Mouse (Mus musculus): ENCODE data around the gene Dot1l. TPM values are rescaled to one million over a fixed set of nuclear protein-coding genes. Genes with fewer than 3 reads are reported as not detected.
"Not testable (repeated sequence)": the region's sequence is repeated elsewhere in the genome, so short reads cannot be mapped to it uniquely, and the experiment has no call there.

Gene Dot1l
- polyA plus RNA-seq, 1 experiment from 2014 or later: 29.2 TPM

DNA sequence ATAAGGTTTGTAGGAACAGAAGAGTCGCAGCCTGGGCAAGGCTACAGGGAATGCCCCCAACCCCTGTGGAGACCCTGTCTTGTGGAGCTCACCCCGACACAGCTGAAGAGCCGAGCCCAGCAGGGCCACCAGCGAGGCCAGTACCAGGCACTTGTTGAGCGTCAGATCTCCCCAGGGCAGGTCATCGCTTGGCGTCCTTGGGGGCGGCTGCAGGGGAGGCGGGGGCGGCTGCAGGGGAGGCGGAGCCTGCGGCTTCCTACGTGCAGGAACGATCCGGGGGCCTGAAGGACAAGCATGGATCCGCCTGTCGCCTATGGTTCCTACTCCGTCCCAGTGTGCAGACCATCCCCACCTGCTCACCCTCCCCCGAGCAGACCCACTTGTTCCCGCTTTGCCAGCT lies 55.1 kb downstream of the Dot1l start:
- no peak overlapping the region for H3K27ac ChIP-seq (ENCODE audit: low read depth, low read length)
- ATAC-seq (ENCODE audit: low FRiP score, low TSS enrichment): no peak
- H3K27me3 ChIP-seq (ENCODE audit: control insufficient read depth, insufficient read depth, low read length): peaks cover 14% of the 10 kb centered on the region
- H3K4me3 ChIP-seq (ENCODE audit: low read length): peak overlapping the region; percentile 2; the same call in 1 of the 2 replicates
- H3K4me2 ChIP-seq (replicated peaks; ENCODE audit: low read depth, low read length): peak overlapping the region; percentile 33
- H3K4me1 ChIP-seq (ENCODE audit: control insufficient read depth, insufficient read depth, low read length): peaks cover 42% of the 10 kb centered on the region
- no peaks in the 10 kb centered on the region for H3K9me3 ChIP-seq (ENCODE audit: control insufficient read depth, low read length)
- no peaks in the 10 kb centered on the region; the same call in 1 of the 2 replicates for H3K36me3 ChIP-seq (ENCODE audit: control insufficient read depth, insufficient read depth, low read length)
- WGBS: 3% methylated on average over 20 of the region's 20 CpGs
- H3K9ac ChIP-seq (ENCODE audit: low read depth, low read length): peak overlapping the region; percentile 40; the same call in 1 of the 2 replicates

GRCm38 (mm10) chr10:80812391-80813041 lies 57.5 kb downstream of the Dot1l start:
- ATAC-seq (ENCODE audit: low FRiP score, low TSS enrichment): no peak
- 27% methylated on average over 5 of the region's 5 CpGs for WGBS

GRCm38 (mm10) chr10:80813366-80813765 lies 58.4 kb downstream of the Dot1l start, which contains the start of gene Jsrp1:
Gene Jsrp1 (minus strand): TSS chr10:80813498.
- no peak for ATAC-seq (ENCODE audit: low FRiP score, low TSS enrichment)
- WGBS: 74% methylated on average over 4 of the region's 4 CpGs

More at GRCm38 (mm10) chr10:80812391-80813041, 57.5 kb downstream of the Dot1l start:
- H3K9me3 ChIP-seq (ENCODE audit: control insufficient read depth, low read length): no peaks in the 10 kb centered on the region
- peaks cover 7% of the 10 kb centered on the region; the same call in 1 of the 2 replicates for H3K27me3 ChIP-seq (ENCODE audit: control insufficient read depth, insufficient read depth, low read length)
- H3K4me2 ChIP-seq (replicated peaks; ENCODE audit: low read depth, low read length): no peak overlapping the region
- peaks cover 31% of the 10 kb centered on the region for H3K4me1 ChIP-seq (ENCODE audit: control insufficient read depth, insufficient read depth, low read length)
- H3K36me3 ChIP-seq (ENCODE audit: control insufficient read depth, insufficient read depth, low read length): no peaks in the 10 kb centered on the region
- H3K27ac ChIP-seq (ENCODE audit: low read depth, low read length): no peak overlapping the region
- no peak overlapping the region for H3K9ac ChIP-seq (ENCODE audit: low read depth, low read length)
- H3K4me3 ChIP-seq (ENCODE audit: low read length): no peak overlapping the region

DNA sequence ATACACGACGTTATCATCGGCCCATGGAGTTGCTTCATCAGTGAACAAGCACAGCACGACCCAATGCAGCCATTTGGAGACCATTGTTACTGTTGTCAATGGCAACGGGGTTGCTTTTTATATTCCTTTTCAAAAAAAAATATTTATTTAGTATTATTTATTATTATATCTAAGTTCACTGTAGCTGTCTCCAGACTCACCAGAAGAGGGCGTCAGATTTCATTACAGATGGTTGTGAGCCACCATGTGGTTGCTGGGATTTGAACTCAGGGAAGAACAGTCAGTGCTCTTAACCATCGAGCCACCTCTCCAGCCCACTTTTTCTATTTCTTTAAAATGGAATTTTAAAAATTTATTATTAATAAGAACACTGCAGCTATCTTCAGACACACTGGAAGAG lies 59.8 kb downstream of the Dot1l start:
- peaks cover 3% of the 10 kb centered on the region; the same call in 1 of the 2 replicates for H3K27me3 ChIP-seq (ENCODE audit: control insufficient read depth, insufficient read depth, low read length)
- 61% methylated on average over 7 of the region's 7 CpGs for WGBS

More at GRCm38 (mm10) chr10:80813366-80813765, 58.4 kb downstream of the Dot1l start, which contains the start of gene Jsrp1:
- H3K36me3 ChIP-seq (ENCODE audit: control insufficient read depth, insufficient read depth, low read length): no peaks in the 10 kb centered on the region
- H3K27ac ChIP-seq (ENCODE audit: low read depth, low read length): no peak within 1 kb of the TSS
- H3K4me1 ChIP-seq (ENCODE audit: control insufficient read depth, insufficient read depth, low read length): peaks cover 23% of the 10 kb centered on the region
- no peaks in the 10 kb centered on the region for H3K9me3 ChIP-seq (ENCODE audit: control insufficient read depth, low read length)
- no peak within 1 kb of the TSS for H3K4me3 ChIP-seq (ENCODE audit: low read length)
- no peak within 1 kb of the TSS for H3K4me2 ChIP-seq (replicated peaks; ENCODE audit: low read depth, low read length)
- peaks cover 7% of the 10 kb centered on the region; the same call in 1 of the 2 replicates for H3K27me3 ChIP-seq (ENCODE audit: control insufficient read depth, insufficient read depth, low read length)
- H3K9ac ChIP-seq (ENCODE audit: low read depth, low read length): no peak within 1 kb of the TSS

GRCm38 (mm10) chr10:80816303-80816702 lies 61.3 kb downstream of the Dot1l start:
- not testable (repeated sequence) for H3K27ac ChIP-seq (ENCODE audit: low read depth, low read length); H3K4me1 ChIP-seq (ENCODE audit: control insufficient read depth, insufficient read depth, low read length); H3K36me3 ChIP-seq (ENCODE audit: control insufficient read depth, insufficient read depth, low read length); H3K27me3 ChIP-seq (ENCODE audit: control insufficient read depth, insufficient read depth, low read length); H3K4me2 ChIP-seq (replicated peaks; ENCODE audit: low read depth, low read length); H3K9ac ChIP-seq (ENCODE audit: low read depth, low read length); H3K9me3 ChIP-seq (ENCODE audit: control insufficient read depth, low read length); H3K4me3 ChIP-seq (ENCODE audit: low read length); ATAC-seq (ENCODE audit: low FRiP score, low TSS enrichment)
- 90% methylated on average over 3 of the region's 3 CpGs for WGBS

More for the DNA sequence above, 59.8 kb downstream of the Dot1l start:
- Histone ChIP-seq H3K9ac (ENCODE audit: low read depth, low read length) (no peak overlapping the region), H3K9me3 (ENCODE audit: control insufficient read depth, low read length) (no peaks in the 10 kb centered on the region), H3K4me1 (ENCODE audit: control insufficient read depth, insufficient read depth, low read length) (peaks cover 10% of the 10 kb centered on the region; the same call in 1 of the 2 replicates), H3K36me3 (ENCODE audit: control insufficient read depth, insufficient read depth, low read length) (no peaks in the 10 kb centered on the region), H3K4me3 (ENCODE audit: low read length) (no peak overlapping the region), H3K4me2 (replicated peaks; ENCODE audit: low read depth, low read length) (no peak overlapping the region), H3K27ac (ENCODE audit: low read depth, low read length) (no peak overlapping the region)
- ATAC-seq (ENCODE audit: low FRiP score, low TSS enrichment): no peak

DNA sequence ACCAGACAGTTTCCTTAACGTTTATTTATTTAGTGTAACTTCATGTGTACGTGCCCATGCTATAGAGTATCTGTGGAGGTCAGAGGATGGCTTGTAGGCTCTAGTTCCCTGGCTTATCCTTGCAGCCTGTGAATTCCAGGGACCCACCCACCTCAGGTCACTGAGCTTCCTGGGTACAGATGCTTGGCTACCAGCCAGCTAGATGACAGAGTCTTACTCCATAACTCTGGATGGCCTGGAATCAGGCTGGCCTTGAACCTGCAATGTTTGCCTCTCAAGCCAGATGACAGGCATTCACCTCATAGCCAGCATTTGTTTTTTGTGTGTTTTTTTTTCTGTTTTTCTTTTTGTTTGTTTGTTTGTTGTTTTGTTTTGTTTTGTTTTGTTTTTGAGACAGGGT lies 62.2 kb downstream of the Dot1l start:
- WGBS: 51% methylated on average over 2 of the region's 2 CpGs

GRCm38 (mm10) chr10:80817955-80818354 lies 62.9 kb downstream of the Dot1l start:
- H3K27ac ChIP-seq (ENCODE audit: low read depth, low read length); H3K9me3 ChIP-seq (ENCODE audit: control insufficient read depth, low read length); H3K4me3 ChIP-seq (ENCODE audit: low read length); H3K27me3 ChIP-seq (ENCODE audit: control insufficient read depth, insufficient read depth, low read length); H3K4me1 ChIP-seq (ENCODE audit: control insufficient read depth, insufficient read depth, low read length); ATAC-seq (ENCODE audit: low FRiP score, low TSS enrichment); H3K9ac ChIP-seq (ENCODE audit: low read depth, low read length); H3K36me3 ChIP-seq (ENCODE audit: control insufficient read depth, insufficient read depth, low read length); H3K4me2 ChIP-seq (replicated peaks; ENCODE audit: low read depth, low read length): not testable (repeated sequence)
- WGBS: 77% methylated on average over 7 of the region's 7 CpGs

More for the DNA sequence above, 62.2 kb downstream of the Dot1l start:
- Histone ChIP-seq H3K9ac (ENCODE audit: low read depth, low read length) (no peak overlapping the region), H3K27me3 (ENCODE audit: control insufficient read depth, insufficient read depth, low read length) (no peaks in the 10 kb centered on the region), H3K4me3 (ENCODE audit: low read length) (no peak overlapping the region), H3K4me1 (ENCODE audit: control insufficient read depth, insufficient read depth, low read length) (0 out of 2 replicates have a peak, but pooled peaks cover 2% of the 10 kb centered on the region), H3K4me2 (replicated peaks; ENCODE audit: low read depth, low read length) (no peak overlapping the region), H3K9me3 (ENCODE audit: control insufficient read depth, low read length) (no peaks in the 10 kb centered on the region), H3K36me3 (ENCODE audit: control insufficient read depth, insufficient read depth, low read length) (no peaks in the 10 kb centered on the region), H3K27ac (ENCODE audit: low read depth, low read length) (no peak overlapping the region)
- no peak for ATAC-seq (ENCODE audit: low FRiP score, low TSS enrichment)

DNA sequence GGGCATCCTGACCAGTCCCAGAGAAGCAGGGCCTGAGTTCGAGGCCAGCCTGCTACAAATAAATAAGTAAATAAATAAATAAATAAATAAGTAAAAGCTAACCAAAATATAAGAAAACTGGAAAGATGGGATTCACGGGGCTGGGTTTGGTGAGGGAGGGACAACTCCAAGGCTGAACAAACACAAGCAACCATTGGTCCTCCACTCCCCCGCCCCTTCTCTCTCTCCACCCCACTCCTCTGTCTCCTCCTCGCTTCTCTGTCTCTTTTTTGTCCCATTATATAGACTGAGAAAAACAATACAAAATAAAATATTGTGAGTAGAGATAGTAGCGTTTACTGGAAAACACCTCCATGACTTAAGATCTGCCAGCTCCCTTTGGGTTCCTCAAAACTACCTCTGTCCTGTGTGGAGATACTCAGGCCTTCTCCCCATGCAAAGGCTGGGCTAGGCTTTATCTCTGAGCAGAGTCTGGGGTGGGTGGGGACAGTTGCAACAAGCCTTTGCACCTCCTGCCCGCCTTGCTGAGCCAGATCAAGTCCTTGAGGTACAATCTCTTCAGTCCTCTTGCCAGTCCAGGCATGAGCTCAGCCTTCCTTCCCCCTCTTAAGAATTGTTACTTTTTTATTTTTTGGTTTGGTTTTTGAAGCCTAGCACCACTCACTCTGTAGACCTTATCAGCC lies 63.7 kb downstream of the Dot1l start:
- no peaks in the 10 kb centered on the region for H3K27me3 ChIP-seq (ENCODE audit: control insufficient read depth, insufficient read depth, low read length)
- no peak overlapping the region for H3K9ac ChIP-seq (ENCODE audit: low read depth, low read length)
- ATAC-seq (ENCODE audit: low FRiP score, low TSS enrichment): no peak
- WGBS: 61% methylated on average over 6 of the region's 6 CpGs
- H3K36me3 ChIP-seq (ENCODE audit: control insufficient read depth, insufficient read depth, low read length): no peaks in the 10 kb centered on the region
- no peak overlapping the region for H3K4me3 ChIP-seq (ENCODE audit: low read length)
- H3K4me2 ChIP-seq (replicated peaks; ENCODE audit: low read depth, low read length): no peak overlapping the region
- H3K4me1 ChIP-seq (ENCODE audit: control insufficient read depth, insufficient read depth, low read length): no peaks in the 10 kb centered on the region
- H3K9me3 ChIP-seq (ENCODE audit: control insufficient read depth, low read length): no peaks in the 10 kb centered on the region
- H3K27ac ChIP-seq (ENCODE audit: low read depth, low read length): no peak overlapping the region

DNA sequence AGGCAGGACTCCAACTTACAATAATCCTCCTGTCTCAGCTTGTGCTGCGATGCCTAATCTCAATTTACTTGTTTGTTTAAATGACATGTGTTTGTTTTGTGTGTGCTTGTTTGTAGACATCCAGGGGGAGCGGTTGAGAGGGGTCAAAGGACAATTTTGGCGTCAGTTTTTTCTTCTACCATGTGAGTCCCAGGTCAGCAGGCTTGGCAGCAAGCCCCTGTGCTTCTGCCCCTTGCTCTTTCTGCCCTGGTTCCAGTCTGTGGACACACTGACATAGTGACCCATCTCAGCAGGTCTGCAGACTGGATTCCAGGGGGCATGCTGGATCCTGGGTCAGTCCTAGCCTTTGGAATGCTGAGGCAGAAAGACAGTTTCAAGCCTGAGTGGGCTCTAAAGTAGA lies 64.4 kb downstream of the Dot1l start:
- ATAC-seq (ENCODE audit: low FRiP score, low TSS enrichment): no peak
- no peak overlapping the region for H3K4me2 ChIP-seq (replicated peaks; ENCODE audit: low read depth, low read length)
- H3K9me3 ChIP-seq (ENCODE audit: control insufficient read depth, low read length): no peaks in the 10 kb centered on the region
- H3K27ac ChIP-seq (ENCODE audit: low read depth, low read length): no peak overlapping the region
- no peak overlapping the region for H3K4me3 ChIP-seq (ENCODE audit: low read length)
- no peaks in the 10 kb centered on the region for H3K4me1 ChIP-seq (ENCODE audit: control insufficient read depth, insufficient read depth, low read length)
- no peaks in the 10 kb centered on the region for H3K27me3 ChIP-seq (ENCODE audit: control insufficient read depth, insufficient read depth, low read length)
- no peaks in the 10 kb centered on the region for H3K36me3 ChIP-seq (ENCODE audit: control insufficient read depth, insufficient read depth, low read length)
- 64% methylated on average over 3 of the region's 3 CpGs for WGBS
- H3K9ac ChIP-seq (ENCODE audit: low read depth, low read length): no peak overlapping the region

Measured in kidney, embryonic 14.5 days (tissue).